Comparison of ENCODE assay signal across 26 mouse cellular contexts in the genomic region with DNA sequence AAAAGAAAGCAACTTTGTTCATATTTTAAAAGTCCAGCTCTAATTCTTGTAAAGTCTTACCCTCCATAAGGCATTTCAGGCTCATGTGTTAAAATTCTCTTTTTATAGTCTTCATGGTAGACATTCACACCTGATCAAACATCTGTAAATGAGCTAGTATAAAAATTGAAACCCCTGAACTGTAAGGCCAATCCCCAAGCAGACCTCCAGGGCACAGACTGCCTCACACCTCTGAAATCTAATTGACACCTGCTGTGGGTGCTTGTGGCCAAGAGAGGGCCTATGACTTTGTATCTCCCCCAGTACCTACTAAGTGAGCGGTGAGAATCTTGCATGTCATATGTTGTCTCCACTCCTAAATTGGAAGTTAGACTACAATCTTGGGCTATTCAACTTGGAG. TPM values are rescaled to one million over a fixed set of nuclear protein-coding genes. Genes with fewer than 3 reads are reported as not detected.
A peak's percentile ranks its signal among the peaks of the same experiment; 100 is the strongest.
DNase-seq lines count a peak whose midpoint lies in the region; ATAC-seq and TF ChIP-seq lines count a peak whose summit lies in the region.
"Had no signal": no experiment of that assay in that cellular context is flagged by ENCODE, and none has a peak within 500 bp of the region (broad histone marks: within the 10 kb centered on the region; RNA-seq: fewer than 3 reads in every experiment).

No protein-coding gene starts in this region.

- intact Hi-C loops in gastrocnemius, adult 2 months (cut with DNase I): no loop called here

- WGBS in limb, embryonic 13.5 days: 57% methylated on average over 1 of the region's 1 CpGs
- 78% methylated on average over 1 of the region's 1 CpGs for WGBS in limb, embryonic 10.5 days

- TF ChIP-seq CTCF in gastrocnemius, adult 2 months (IDR thresholded peaks at IDR 0.05): no peak

- H3K4me2 ChIP-seq in limb, embryonic 13.5 days (replicated peaks): no peak overlapping the region

- no peak for DNase-seq in gastrocnemius, adult 2 months
- no peak for DNase-seq in gastrocnemius, postnatal 10 days
- DNase-seq in heart, adult 11 months: peak; percentile 66
- DNase-seq in heart, adult 8-10 months (ENCODE audit: low spot score): no peak
- DNase-seq in limb, embryonic 10.5 days (ENCODE audit: low spot score): no peak
- DNase-seq: adrenal gland, adult 2 months; adrenal gland, adult 8-10 months; adrenal gland, postnatal 10 days; adrenal gland, postnatal 14 days; adrenal gland, postnatal 25 days; adrenal gland, postnatal 36 days; B cell, adult 2 months; cerebellum, adult 11 months; cerebellum, adult 11-12 months; cerebellum, adult 18-20 months had no signal

- H3K36me3 ChIP-seq in limb, embryonic 13.5 days: no peaks in the 10 kb centered on the region
- no peaks in the 10 kb centered on the region for H3K36me3 ChIP-seq in limb, embryonic 10.5 days
- H3K36me3 ChIP-seq: G1E had no signal

- H3K4me1 ChIP-seq in limb, embryonic 13.5 days: peaks cover 22% of the 10 kb centered on the region
- H3K4me1 ChIP-seq in limb, embryonic 10.5 days: peaks cover 22% of the 10 kb centered on the region

- H3K27ac ChIP-seq in gastrocnemius, adult 2 months: peak overlapping the region; percentile 84
- H3K27ac ChIP-seq in limb, embryonic 13.5 days: no peak overlapping the region; the same call in 1 of the 2 replicates
- no peak overlapping the region for H3K27ac ChIP-seq in limb, embryonic 10.5 days

- H3K27me3 ChIP-seq in limb, embryonic 13.5 days: peaks cover 7% of the 10 kb centered on the region; the same call in 1 of the 2 replicates
- H3K27me3 ChIP-seq in limb, embryonic 10.5 days (ENCODE audit: low read depth, poor library complexity, severe bottlenecking): peaks cover 7% of the 10 kb centered on the region; the same call in 1 of the 2 replicates
- H3K27me3 ChIP-seq: CH12.LX, Patski had no signal

- ATAC-seq in limb, embryonic 13.5 days (ENCODE audit: low FRiP score, low read depth): peak; percentile 57; the same call in 1 of the 2 replicates
- ATAC-seq: activated CD4-positive, CD25-positive, alpha-beta regulatory T cell, adult 4 months; CD4-positive, CD25-positive, alpha-beta regulatory T cell, adult 4 months; Patski had no signal

- no peaks in the 10 kb centered on the region for H3K9me3 ChIP-seq in limb, embryonic 13.5 days
- no peaks in the 10 kb centered on the region for H3K9me3 ChIP-seq in limb, embryonic 10.5 days (replicated peaks)
- H3K9me3 ChIP-seq: G1E had no signal

- no peak overlapping the region for H3K9ac ChIP-seq in limb, embryonic 13.5 days

- no peak overlapping the region for H3K4me3 ChIP-seq in gastrocnemius, adult 2 months
- no peak overlapping the region for H3K4me3 ChIP-seq in limb, embryonic 13.5 days
- no peak overlapping the region for H3K4me3 ChIP-seq in limb, embryonic 10.5 days

RNA-seq across cellular contexts. Expression of gene Mylk4, which starts 33.2 kb away (rescaled TPM):
- 1,000 to 10,000 TPM in 1 of 2 experiments, 100 to 1,000 TPM in 1; 466 to 1,631 TPM for total RNA-seq in gastrocnemius, adult 2 months (2021)
- 100 to 1,000 TPM; 132 to 148 TPM for total RNA-seq in gastrocnemius, postnatal 10 days (2021)
- 100 to 1,000 TPM; 269 to 374 (median 349) TPM for total RNA-seq in heart, adult 8-10 months (2022)
- polyA plus RNA-seq in limb, embryonic 13.5 days (2015; fragmentation: Nextera tagmentation; extraction: Ambion mirVana): 4.7 and 5.1 TPM in 2 replicates
- 0.13 and 0.26 TPM in 2 replicates for polyA plus RNA-seq in limb, embryonic 10.5 days (2016; fragmentation: Nextera tagmentation; extraction: Ambion mirVana)
- total RNA-seq: adrenal gland, adult 2 months; adrenal gland, postnatal 36 days; CH12.LX; ES-E14; MEL had no signal
- polyA plus RNA-seq: activated CD4-positive, CD25-positive, alpha-beta regulatory T cell, adult 4 months; adrenal gland, adult 2 months; CD4-positive, CD25-positive, alpha-beta regulatory T cell, adult 4 months; G1E had no signal

RNA-seq across cellular contexts. Expression of gene Wrnip1, which starts 51.3 kb away (rescaled TPM):
- total RNA-seq in gastrocnemius, adult 2 months (2021): 1 to 10 TPM; 5.2 to 8.5 TPM
- total RNA-seq in gastrocnemius, postnatal 10 days (2021): 10 to 100 TPM; 13.0 to 16.4 TPM
- total RNA-seq in heart, adult 8-10 months (2022): 10 to 100 TPM; 17.0 to 24.1 (median 21.1) TPM
- polyA plus RNA-seq in limb, embryonic 13.5 days (2015; fragmentation: Nextera tagmentation; extraction: Ambion mirVana): 23.7 and 24.1 TPM in 2 replicates
- 14.8 and 20.6 TPM in 2 replicates for polyA plus RNA-seq in limb, embryonic 10.5 days (2016; fragmentation: Nextera tagmentation; extraction: Ambion mirVana)

RNA-seq across cellular contexts. Expression of gene D930007J09Rik, which starts 52.1 kb away (rescaled TPM):
- total RNA-seq in gastrocnemius, adult 2 months (2021): not detected
- not detected for total RNA-seq in gastrocnemius, postnatal 10 days (2021)
- total RNA-seq in heart, adult 8-10 months (2022): not detected
- polyA plus RNA-seq in limb, embryonic 13.5 days (2015; fragmentation: Nextera tagmentation; extraction: Ambion mirVana): not detected in 2 replicates
- not detected in 2 replicates for polyA plus RNA-seq in limb, embryonic 10.5 days (2016; fragmentation: Nextera tagmentation; extraction: Ambion mirVana)
- total RNA-seq: adrenal gland, adult 18-20 months; adrenal gland, adult 2 months; adrenal gland, postnatal 10 days; adrenal gland, postnatal 14 days; adrenal gland, postnatal 25 days; adrenal gland, postnatal 36 days; adrenal gland, postnatal 4 days; G1E had no signal
- polyA plus RNA-seq: activated CD4-positive, CD25-positive, alpha-beta regulatory T cell, adult 4 months; C2C12; CD4-positive, CD25-positive, alpha-beta regulatory T cell, adult 4 months; G1E; Patski had no signal
